Mouse (Mus musculus): ENCODE data around the gene Hs2st1. TPM values are rescaled to one million over a fixed set of nuclear protein-coding genes. Genes with fewer than 3 reads are reported as not detected.
A peak's percentile ranks its signal among the peaks of the same experiment; 100 is the strongest.

The Hs2st1 gene
- 0.10 and 0.11 TPM in 2 replicates for polyA plus RNA-seq (2012)

DNA sequence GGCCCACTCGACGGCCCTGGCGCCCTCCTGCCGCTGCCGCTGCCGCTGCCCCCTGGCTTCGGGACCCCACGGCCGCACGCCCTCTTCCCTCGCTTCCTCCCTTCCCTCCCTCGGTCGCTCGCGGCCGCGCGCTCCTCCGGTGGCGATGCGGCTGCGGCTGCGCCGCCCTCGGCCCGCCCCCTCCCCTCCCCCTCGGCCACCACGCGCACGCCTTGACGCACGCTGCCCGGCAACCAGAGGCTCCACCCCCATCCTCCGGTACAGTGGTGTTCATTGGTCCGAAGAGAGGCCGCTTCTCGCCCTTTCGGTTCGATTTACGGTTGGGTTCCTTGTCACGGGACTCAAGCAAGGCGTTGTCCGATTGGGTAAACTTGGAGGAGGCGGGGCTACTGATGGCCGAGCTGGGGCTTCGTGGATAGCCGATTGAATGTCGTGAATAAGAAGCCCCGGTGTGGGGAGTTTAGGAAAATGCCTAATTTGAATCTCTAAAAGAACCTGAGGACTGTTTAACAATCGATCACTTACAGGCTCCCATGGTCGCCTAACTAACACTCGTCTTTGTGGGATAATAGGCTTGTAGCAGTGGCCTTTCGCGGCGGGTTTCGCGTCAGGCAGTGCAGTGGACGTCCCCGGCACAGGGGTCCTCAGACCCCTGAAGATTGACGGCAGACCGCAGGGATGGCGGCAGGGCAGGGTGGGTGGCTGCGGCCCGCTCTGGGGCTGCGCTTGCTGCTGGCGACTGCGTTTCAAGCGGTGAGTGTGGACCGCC lies at the start of gene Hs2st1, which contains the start of gene Selenof:
Gene Hs2st1 (minus strand): TSS at position 135 of the 769 bp plus-strand sequence.
Gene Selenof (plus strand): TSS at position 258 of the 769 bp plus-strand sequence.
- H3K9me3 ChIP-seq (ENCODE audit: control insufficient read depth, low read length) = no peaks in the 10 kb centered on the region
- H3K36me3 ChIP-seq (ENCODE audit: control insufficient read depth) = peaks cover 33% of the 10 kb centered on the region
- H3K4me1 ChIP-seq (ENCODE audit: control insufficient read depth) = peaks cover 39% of the 10 kb centered on the region
- no peaks in the 10 kb centered on the region for H3K27me3 ChIP-seq (ENCODE audit: control insufficient read depth)
- no peak for TF ChIP-seq TAL1 (IDR thresholded peaks at IDR 0.05; ENCODE audit: low read length)
- no peak for TF ChIP-seq GATA1 (IDR thresholded peaks at IDR 0.05; ENCODE audit: low read length)
- peak within 1 kb of the TSS; percentile 88 for H3K4me3 ChIP-seq (replicated peaks)

DNA sequence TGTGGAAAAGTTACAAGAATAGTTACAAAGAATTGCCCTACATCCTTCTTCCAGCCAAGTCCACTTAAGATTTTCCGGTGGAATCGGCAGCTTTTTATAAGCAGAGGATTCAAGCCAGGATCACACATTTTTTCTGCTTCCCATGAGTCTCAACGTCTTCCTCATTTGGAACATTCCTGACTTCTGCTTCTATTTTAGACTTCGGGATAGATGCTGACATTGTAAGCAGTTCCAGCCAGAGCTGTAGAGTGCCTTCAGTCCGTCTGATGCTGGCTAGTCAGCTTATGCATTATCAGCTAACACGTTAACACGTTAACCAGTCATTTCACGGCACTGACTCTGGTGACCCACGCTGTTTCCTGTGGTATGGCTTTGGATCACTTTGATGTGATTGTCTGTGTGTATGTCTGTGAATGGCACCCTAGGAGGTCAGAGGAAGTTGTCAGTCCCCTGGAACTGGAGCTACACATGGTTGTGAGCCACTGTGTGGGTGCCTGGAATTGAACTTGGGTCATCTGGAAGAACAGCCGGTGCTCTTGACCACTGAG lies 47.7 kb upstream of the Hs2st1 start:
- TF ChIP-seq GATA1 (IDR thresholded peaks at IDR 0.05; ENCODE audit: low read length) (no peak), TAL1 (IDR thresholded peaks at IDR 0.05; ENCODE audit: low read length) (no peak)
- Histone ChIP-seq H3K27me3 (ENCODE audit: control insufficient read depth) (no peaks in the 10 kb centered on the region), H3K9me3 (ENCODE audit: control insufficient read depth, low read length) (peaks cover 4% of the 10 kb centered on the region), H3K4me1 (ENCODE audit: control insufficient read depth) (peaks cover 17% of the 10 kb centered on the region), H3K36me3 (ENCODE audit: control insufficient read depth) (peaks cover 2% of the 10 kb centered on the region; the same call in 1 of the 2 replicates), H3K4me3 (replicated peaks) (no peak overlapping the region)

DNA sequence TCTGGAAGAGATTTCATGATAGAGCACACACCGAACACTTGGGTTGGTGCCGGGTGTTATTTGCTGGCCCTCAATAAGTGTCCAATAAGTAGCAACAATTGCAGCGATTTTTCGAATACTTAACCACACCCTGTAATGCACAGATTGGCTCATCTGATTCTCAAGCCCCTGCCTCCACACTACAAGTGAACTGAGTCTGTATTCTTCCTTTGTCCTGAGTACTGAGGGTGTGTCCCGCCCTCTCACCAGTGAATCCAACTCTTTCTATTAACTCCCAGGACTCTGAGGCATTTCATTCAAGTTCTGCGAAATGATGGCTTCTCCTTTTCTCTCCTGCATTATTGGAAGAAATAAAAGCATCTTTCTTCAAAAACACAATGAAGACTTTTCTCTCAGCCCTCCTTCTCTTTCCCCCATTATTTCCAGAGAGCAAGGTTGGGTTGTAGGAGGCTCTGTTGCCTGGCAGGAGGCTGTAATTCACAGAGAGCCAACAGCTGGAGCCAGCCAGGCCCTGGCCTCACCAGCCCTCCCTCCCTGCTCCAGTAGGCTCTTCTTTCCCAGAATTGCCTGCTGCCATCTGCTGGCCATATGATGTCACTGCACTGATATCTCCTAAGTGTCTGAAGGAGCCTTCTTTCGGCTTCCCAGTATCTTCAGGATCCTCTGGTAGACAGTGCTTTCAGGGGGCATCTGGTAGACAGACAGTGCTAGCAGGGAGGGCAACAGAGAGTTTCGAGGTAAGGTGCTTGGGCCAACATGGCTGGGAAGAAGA lies 46.9 kb upstream of the Hs2st1 start:
- Histone ChIP-seq H3K4me1 (ENCODE audit: control insufficient read depth) (peaks cover 26% of the 10 kb centered on the region), H3K27me3 (ENCODE audit: control insufficient read depth) (no peaks in the 10 kb centered on the region), H3K9me3 (ENCODE audit: control insufficient read depth, low read length) (peaks cover 4% of the 10 kb centered on the region), H3K4me3 (replicated peaks) (no peak overlapping the region), H3K36me3 (ENCODE audit: control insufficient read depth) (peaks cover 2% of the 10 kb centered on the region; the same call in 1 of the 2 replicates)
- TF ChIP-seq TAL1 (IDR thresholded peaks at IDR 0.05; ENCODE audit: low read length) (no peak), GATA1 (IDR thresholded peaks at IDR 0.05; ENCODE audit: low read length) (no peak)

DNA sequence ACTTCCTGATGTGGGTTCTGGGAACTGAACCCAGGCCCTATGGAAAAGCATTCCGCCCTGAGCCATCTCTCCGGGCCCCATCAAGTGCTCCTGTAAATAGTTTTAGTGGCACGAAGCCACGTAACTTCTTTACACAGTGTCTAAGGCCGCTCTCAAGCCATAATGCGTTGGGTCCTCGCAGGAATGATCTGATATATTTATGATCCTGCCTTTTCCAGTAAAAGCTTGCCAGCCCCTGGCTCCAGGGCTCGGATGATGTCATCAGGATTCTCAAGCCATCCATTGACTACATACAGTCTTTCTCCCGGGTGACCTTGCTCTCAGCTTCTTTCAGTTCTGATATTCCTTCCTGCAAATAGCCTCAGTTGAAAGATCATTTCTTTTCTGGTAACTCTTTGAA lies 45.5 kb upstream of the Hs2st1 start:
- TF ChIP-seq GATA1 (IDR thresholded peaks at IDR 0.05; ENCODE audit: low read length) (no peak), TAL1 (IDR thresholded peaks at IDR 0.05; ENCODE audit: low read length) (no peak)
- Histone ChIP-seq H3K4me1 (ENCODE audit: control insufficient read depth) (peaks cover 39% of the 10 kb centered on the region), H3K27me3 (ENCODE audit: control insufficient read depth) (no peaks in the 10 kb centered on the region), H3K9me3 (ENCODE audit: control insufficient read depth, low read length) (peaks cover 4% of the 10 kb centered on the region), H3K36me3 (ENCODE audit: control insufficient read depth) (peaks cover 2% of the 10 kb centered on the region; the same call in 1 of the 2 replicates), H3K4me3 (replicated peaks) (no peak overlapping the region)

DNA sequence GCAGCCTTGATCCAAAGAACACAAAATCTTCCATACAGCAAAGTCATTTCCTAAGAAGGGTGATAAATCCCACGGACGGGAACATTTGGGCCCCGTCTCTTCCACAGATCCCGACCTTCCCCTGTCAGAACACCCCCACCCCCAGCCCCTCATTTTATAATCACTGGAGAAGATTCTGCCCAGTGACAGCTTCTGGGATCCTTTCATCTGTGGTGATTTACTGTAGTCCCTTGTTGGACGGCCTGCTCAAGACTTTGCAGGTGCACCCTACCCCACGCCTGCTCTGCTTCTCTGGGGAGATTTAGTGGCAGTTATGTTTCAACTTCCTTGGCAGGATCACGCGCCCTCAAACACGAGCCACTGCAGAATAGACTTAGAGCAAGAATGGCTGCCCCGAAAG lies 44.7 kb upstream of the Hs2st1 start:
- H3K9me3 ChIP-seq (ENCODE audit: control insufficient read depth, low read length) = peaks cover 4% of the 10 kb centered on the region
- H3K4me1 ChIP-seq (ENCODE audit: control insufficient read depth) = peaks cover 47% of the 10 kb centered on the region
- H3K36me3 ChIP-seq (ENCODE audit: control insufficient read depth) = peaks cover 2% of the 10 kb centered on the region; the same call in 1 of the 2 replicates
- H3K4me3 ChIP-seq (replicated peaks) = no peak overlapping the region
- TF ChIP-seq GATA1 (IDR thresholded peaks at IDR 0.05; ENCODE audit: low read length) (no peak), TAL1 (IDR thresholded peaks at IDR 0.05; ENCODE audit: low read length) (no peak)
- H3K27me3 ChIP-seq (ENCODE audit: control insufficient read depth) = no peaks in the 10 kb centered on the region

DNA sequence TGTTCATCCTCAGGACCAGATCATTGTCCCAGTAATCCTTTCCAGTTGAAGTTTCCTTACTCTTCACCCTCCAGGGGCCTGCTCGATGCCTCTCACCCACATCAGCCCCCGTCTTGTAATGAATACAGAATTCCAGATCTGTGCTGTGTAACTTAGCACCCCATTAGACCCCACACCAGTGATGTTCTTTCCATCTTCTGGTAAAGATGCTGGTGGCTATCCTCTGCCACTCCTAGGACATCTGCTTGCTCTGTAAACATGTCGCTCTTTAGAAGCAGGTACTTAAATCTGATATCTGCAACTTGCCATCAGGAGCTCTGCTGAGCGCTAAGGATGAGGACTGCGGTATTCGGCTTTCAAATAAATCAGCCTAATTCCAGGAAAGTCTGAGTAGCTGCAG lies 44.3 kb upstream of the Hs2st1 start:
- Histone ChIP-seq H3K27me3 (ENCODE audit: control insufficient read depth) (no peaks in the 10 kb centered on the region), H3K4me1 (ENCODE audit: control insufficient read depth) (peaks cover 47% of the 10 kb centered on the region), H3K9me3 (ENCODE audit: control insufficient read depth, low read length) (peaks cover 4% of the 10 kb centered on the region), H3K36me3 (ENCODE audit: control insufficient read depth) (peaks cover 2% of the 10 kb centered on the region; the same call in 1 of the 2 replicates), H3K4me3 (replicated peaks) (no peak overlapping the region)
- TF ChIP-seq GATA1 (IDR thresholded peaks at IDR 0.05; ENCODE audit: low read length) (no peak), TAL1 (IDR thresholded peaks at IDR 0.05; ENCODE audit: low read length) (no peak)

DNA sequence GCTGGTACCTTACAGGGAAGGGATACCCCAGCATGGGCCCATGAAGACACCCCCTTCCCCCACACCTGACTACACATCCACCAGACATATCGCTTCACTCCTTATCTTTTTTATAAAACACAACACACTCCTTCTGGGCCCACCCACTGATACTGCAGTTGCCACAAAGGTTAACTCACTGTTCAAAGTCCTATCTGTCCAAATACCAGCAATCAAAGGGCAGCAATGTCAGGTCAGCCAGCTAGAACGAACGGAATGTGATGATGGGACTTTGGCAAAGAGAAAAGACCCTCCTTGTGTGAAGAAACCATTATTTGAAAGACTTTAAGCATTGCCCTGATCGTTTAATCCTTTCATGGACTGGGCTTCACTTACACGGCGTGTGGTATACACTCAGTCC lies 42.4 kb upstream of the Hs2st1 start:
- TF ChIP-seq TAL1 (IDR thresholded peaks at IDR 0.05; ENCODE audit: low read length) (no peak), GATA1 (IDR thresholded peaks at IDR 0.05; ENCODE audit: low read length) (no peak)
- no peaks in the 10 kb centered on the region for H3K9me3 ChIP-seq (ENCODE audit: control insufficient read depth, low read length)
- H3K4me3 ChIP-seq (replicated peaks) = no peak overlapping the region
- no peaks in the 10 kb centered on the region for H3K36me3 ChIP-seq (ENCODE audit: control insufficient read depth)
- H3K27me3 ChIP-seq (ENCODE audit: control insufficient read depth) = no peaks in the 10 kb centered on the region
- peaks cover 57% of the 10 kb centered on the region for H3K4me1 ChIP-seq (ENCODE audit: control insufficient read depth)

DNA sequence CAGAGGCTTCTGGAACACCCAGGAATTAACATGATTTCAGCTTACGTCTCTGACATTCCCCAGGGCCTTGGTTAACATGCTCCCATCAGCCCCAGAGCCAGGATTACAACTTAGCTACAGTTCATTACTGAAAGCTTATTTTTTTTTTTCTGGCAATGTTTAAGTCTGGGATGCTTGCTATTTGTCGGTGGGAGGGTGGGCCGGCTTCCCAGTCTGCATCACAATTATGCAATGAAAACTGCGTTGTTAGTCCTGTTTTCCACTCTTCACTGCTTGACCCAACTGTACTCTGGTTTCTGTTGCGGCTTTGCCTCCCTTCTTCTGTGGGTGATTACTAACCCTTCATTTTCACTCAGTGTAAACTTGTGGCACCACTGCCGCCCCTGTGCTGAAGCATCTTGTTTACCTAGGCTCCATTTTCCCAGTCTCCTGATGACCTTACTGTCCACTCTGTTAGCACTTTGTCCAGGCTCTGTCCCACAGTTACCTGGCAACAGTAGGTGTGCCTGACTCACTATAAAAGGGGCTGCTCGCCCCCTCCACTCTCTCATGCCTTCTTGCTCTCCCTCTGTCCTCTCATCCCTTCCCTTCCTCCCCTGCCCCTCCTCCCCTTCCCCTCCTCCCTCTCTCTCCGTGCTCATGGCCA lies 41.8 kb upstream of the Hs2st1 start:
- Histone ChIP-seq H3K4me3 (replicated peaks) (no peak overlapping the region), H3K9me3 (ENCODE audit: control insufficient read depth, low read length) (no peaks in the 10 kb centered on the region), H3K36me3 (ENCODE audit: control insufficient read depth) (no peaks in the 10 kb centered on the region), H3K27me3 (ENCODE audit: control insufficient read depth) (no peaks in the 10 kb centered on the region), H3K4me1 (ENCODE audit: control insufficient read depth) (peaks cover 51% of the 10 kb centered on the region)
- TF ChIP-seq GATA1 (IDR thresholded peaks at IDR 0.05; ENCODE audit: low read length) (no peak), TAL1 (IDR thresholded peaks at IDR 0.05; ENCODE audit: low read length) (no peak)

All from erythroblast, embryonic 14.5 days (primary cell).